Mouse (Mus musculus): ENCODE results near the gene Large1. TPM values are rescaled to one million over a fixed set of nuclear protein-coding genes. Genes with fewer than 3 reads are reported as not detected.

Gene Large1
- polyA plus RNA-seq, 1 experiment from 2014 or later: 8.7 TPM

- Histone ChIP-seq H3K9me3 (replicated peaks; ENCODE audit: control insufficient read depth, low read length) (no peaks in the 10 kb centered on the region), H3K27ac (ENCODE audit: low read depth, low read length) (no peak overlapping the region), H3K4me2 (no peak overlapping the region), H3K9ac (ENCODE audit: low read depth, low read length) (no peak overlapping the region), H3K4me3 (ENCODE audit: low read depth, low read length) (no peak overlapping the region), H3K36me3 (ENCODE audit: control insufficient read depth, insufficient read depth, low read length) (peaks cover 6% of the 10 kb centered on the region; the same call in 1 of the 2 replicates), H3K27me3 (ENCODE audit: control insufficient read depth, insufficient read depth, low read length) (no peaks in the 10 kb centered on the region), H3K4me1 (ENCODE audit: control insufficient read depth, insufficient read depth, low read length) (no peaks in the 10 kb centered on the region)
- no peak for ATAC-seq (replicated peaks; ENCODE audit: insufficient number of reproducible peaks, low FRiP score, low TSS enrichment)
These were observed 536.7 kb downstream of the Large1 start for GRCm38 (mm10) chr8:72816679-72817078.

GRCm38 (mm10) chr8:72815681-72816080, 537.7 kb downstream of the Large1 start:
- no peak for ATAC-seq (replicated peaks; ENCODE audit: insufficient number of reproducible peaks, low FRiP score, low TSS enrichment)
- H3K9me3 ChIP-seq (replicated peaks; ENCODE audit: control insufficient read depth, low read length): no peaks in the 10 kb centered on the region
- no peak overlapping the region for H3K4me3 ChIP-seq (ENCODE audit: low read depth, low read length)
- no peaks in the 10 kb centered on the region for H3K27me3 ChIP-seq (ENCODE audit: control insufficient read depth, insufficient read depth, low read length)
- no peak overlapping the region for H3K27ac ChIP-seq (ENCODE audit: low read depth, low read length)
- WGBS (ENCODE audit: insufficient replicate concordance): 78% methylated on average over 7 of the region's 7 CpGs
- H3K36me3 ChIP-seq (ENCODE audit: control insufficient read depth, insufficient read depth, low read length): peaks cover 6% of the 10 kb centered on the region; the same call in 1 of the 2 replicates
- H3K9ac ChIP-seq (ENCODE audit: low read depth, low read length): no peak overlapping the region
- H3K4me1 ChIP-seq (ENCODE audit: control insufficient read depth, insufficient read depth, low read length): no peaks in the 10 kb centered on the region
- no peak overlapping the region for H3K4me2 ChIP-seq

- H3K27ac ChIP-seq (ENCODE audit: low read depth, low read length): no peak overlapping the region
- H3K36me3 ChIP-seq (ENCODE audit: control insufficient read depth, insufficient read depth, low read length): peaks cover 6% of the 10 kb centered on the region; the same call in 1 of the 2 replicates
- no peaks in the 10 kb centered on the region for H3K4me1 ChIP-seq (ENCODE audit: control insufficient read depth, insufficient read depth, low read length)
- H3K9me3 ChIP-seq (replicated peaks; ENCODE audit: control insufficient read depth, low read length): no peaks in the 10 kb centered on the region
- 90% methylated on average over 3 of the region's 3 CpGs for WGBS (ENCODE audit: insufficient replicate concordance)
- no peak overlapping the region for H3K4me3 ChIP-seq (ENCODE audit: low read depth, low read length)
- no peaks in the 10 kb centered on the region for H3K27me3 ChIP-seq (ENCODE audit: control insufficient read depth, insufficient read depth, low read length)
- ATAC-seq (replicated peaks; ENCODE audit: insufficient number of reproducible peaks, low FRiP score, low TSS enrichment): no peak
- no peak overlapping the region for H3K4me2 ChIP-seq
- no peak overlapping the region for H3K9ac ChIP-seq (ENCODE audit: low read depth, low read length)
These were observed 540.6 kb downstream of the Large1 start for GRCm38 (mm10) chr8:72812690-72813089.

- no peaks in the 10 kb centered on the region for H3K27me3 ChIP-seq (ENCODE audit: control insufficient read depth, insufficient read depth, low read length)
- no peak for ATAC-seq (replicated peaks; ENCODE audit: insufficient number of reproducible peaks, low FRiP score, low TSS enrichment)
- no peak overlapping the region for H3K4me2 ChIP-seq
- H3K36me3 ChIP-seq (ENCODE audit: control insufficient read depth, insufficient read depth, low read length): no peaks in the 10 kb centered on the region
- H3K27ac ChIP-seq (ENCODE audit: low read depth, low read length): no peak overlapping the region
- H3K4me3 ChIP-seq (ENCODE audit: low read depth, low read length): no peak overlapping the region
- WGBS (ENCODE audit: insufficient replicate concordance): 77% methylated on average over 2 of the region's 2 CpGs
- no peaks in the 10 kb centered on the region for H3K4me1 ChIP-seq (ENCODE audit: control insufficient read depth, insufficient read depth, low read length)
- H3K9me3 ChIP-seq (replicated peaks; ENCODE audit: control insufficient read depth, low read length): no peaks in the 10 kb centered on the region
- H3K9ac ChIP-seq (ENCODE audit: low read depth, low read length): no peak overlapping the region
These were observed 551.8 kb downstream of the Large1 start for GRCm38 (mm10) chr8:72801583-72801982.

GRCm38 (mm10) chr8:72780644-72781043, 572.7 kb downstream of the Large1 start:
- Histone ChIP-seq H3K9ac (ENCODE audit: low read depth, low read length) (no peak overlapping the region), H3K9me3 (replicated peaks; ENCODE audit: control insufficient read depth, low read length) (no peaks in the 10 kb centered on the region), H3K4me3 (ENCODE audit: low read depth, low read length) (no peak overlapping the region), H3K36me3 (ENCODE audit: control insufficient read depth, insufficient read depth, low read length) (no peaks in the 10 kb centered on the region), H3K4me1 (ENCODE audit: control insufficient read depth, insufficient read depth, low read length) (no peaks in the 10 kb centered on the region), H3K4me2 (no peak overlapping the region), H3K27ac (ENCODE audit: low read depth, low read length) (no peak overlapping the region), H3K27me3 (ENCODE audit: control insufficient read depth, insufficient read depth, low read length) (no peaks in the 10 kb centered on the region)
- WGBS (ENCODE audit: insufficient replicate concordance): 88% methylated on average over 4 of the region's 4 CpGs
- ATAC-seq (replicated peaks; ENCODE audit: insufficient number of reproducible peaks, low FRiP score, low TSS enrichment): no peak

- no peak for ATAC-seq (replicated peaks; ENCODE audit: insufficient number of reproducible peaks, low FRiP score, low TSS enrichment)
- no peaks in the 10 kb centered on the region for H3K9me3 ChIP-seq (replicated peaks; ENCODE audit: control insufficient read depth, low read length)
- no peak overlapping the region for H3K9ac ChIP-seq (ENCODE audit: low read depth, low read length)
- 90% methylated on average over 1 of the region's 1 CpGs for WGBS (ENCODE audit: insufficient replicate concordance)
- H3K27ac ChIP-seq (ENCODE audit: low read depth, low read length): no peak overlapping the region
- no peaks in the 10 kb centered on the region for H3K36me3 ChIP-seq (ENCODE audit: control insufficient read depth, insufficient read depth, low read length)
- no peaks in the 10 kb centered on the region for H3K27me3 ChIP-seq (ENCODE audit: control insufficient read depth, insufficient read depth, low read length)
- no peak overlapping the region for H3K4me2 ChIP-seq
- no peak overlapping the region for H3K4me3 ChIP-seq (ENCODE audit: low read depth, low read length)
- H3K4me1 ChIP-seq (ENCODE audit: control insufficient read depth, insufficient read depth, low read length): no peaks in the 10 kb centered on the region
These were observed 575.5 kb downstream of the Large1 start for GRCm38 (mm10) chr8:72777797-72778196.

- WGBS (ENCODE audit: insufficient replicate concordance): 34% methylated on average over 7 of the region's 7 CpGs
- no peaks in the 10 kb centered on the region for H3K36me3 ChIP-seq (ENCODE audit: control insufficient read depth, insufficient read depth, low read length)
- H3K4me1 ChIP-seq (ENCODE audit: control insufficient read depth, insufficient read depth, low read length): peaks cover 2% of the 10 kb centered on the region; the same call in 1 of the 2 replicates
- no peak overlapping the region for H3K4me2 ChIP-seq
- H3K9me3 ChIP-seq (replicated peaks; ENCODE audit: control insufficient read depth, low read length): no peaks in the 10 kb centered on the region
- no peak overlapping the region for H3K4me3 ChIP-seq (ENCODE audit: low read depth, low read length)
- H3K9ac ChIP-seq (ENCODE audit: low read depth, low read length): no peak overlapping the region
- H3K27ac ChIP-seq (ENCODE audit: low read depth, low read length): no peak overlapping the region
- no peak for ATAC-seq (replicated peaks; ENCODE audit: insufficient number of reproducible peaks, low FRiP score, low TSS enrichment)
- H3K27me3 ChIP-seq (ENCODE audit: control insufficient read depth, insufficient read depth, low read length): no peaks in the 10 kb centered on the region
These were observed 586.6 kb downstream of the Large1 start for GRCm38 (mm10) chr8:72766777-72767176.

GRCm38 (mm10) chr8:72765696-72766095, 587.6 kb downstream of the Large1 start:
- Histone ChIP-seq H3K4me1 (ENCODE audit: control insufficient read depth, insufficient read depth, low read length) (peaks cover 2% of the 10 kb centered on the region; the same call in 1 of the 2 replicates), H3K9me3 (replicated peaks; ENCODE audit: control insufficient read depth, low read length) (no peaks in the 10 kb centered on the region), H3K4me2 (no peak overlapping the region), H3K27ac (ENCODE audit: low read depth, low read length) (no peak overlapping the region), H3K4me3 (ENCODE audit: low read depth, low read length) (no peak overlapping the region), H3K27me3 (ENCODE audit: control insufficient read depth, insufficient read depth, low read length) (no peaks in the 10 kb centered on the region), H3K36me3 (ENCODE audit: control insufficient read depth, insufficient read depth, low read length) (no peaks in the 10 kb centered on the region), H3K9ac (ENCODE audit: low read depth, low read length) (no peak overlapping the region)
- ATAC-seq (replicated peaks; ENCODE audit: insufficient number of reproducible peaks, low FRiP score, low TSS enrichment): no peak
- 72% methylated on average over 4 of the region's 4 CpGs for WGBS (ENCODE audit: insufficient replicate concordance)
